Mouse (Mus musculus) heart, postnatal 25 days (tissue): ENCODE data around the gene Ccdc194. TPM values are rescaled to one million over a fixed set of nuclear protein-coding genes. Genes with fewer than 3 reads are reported as not detected.
A peak's percentile ranks its signal among the peaks of the same experiment; 100 is the strongest.

Experiments used
- DNase-seq: peaks from one replicate; pipeline ENCODE4 v3.0.0; 2022; ENCODE audit warnings: low spot score
- intact Hi-C: fragments of 180-260 bp; cut with DNase I; formaldehyde crosslinking; loops from one replicate; pipeline ENCODE4 v1.15.1; 2025
- total RNA-seq, 2 experiments: library from RNA; stranded (reverse); gene quantifications; 2 replicates each; pipeline ENCODE4 v1.2.3; 2021

Gene Ccdc194
- total RNA-seq, 2 experiments from 2014 or later, result 0.14 TPM; not detected in 1

DNA sequence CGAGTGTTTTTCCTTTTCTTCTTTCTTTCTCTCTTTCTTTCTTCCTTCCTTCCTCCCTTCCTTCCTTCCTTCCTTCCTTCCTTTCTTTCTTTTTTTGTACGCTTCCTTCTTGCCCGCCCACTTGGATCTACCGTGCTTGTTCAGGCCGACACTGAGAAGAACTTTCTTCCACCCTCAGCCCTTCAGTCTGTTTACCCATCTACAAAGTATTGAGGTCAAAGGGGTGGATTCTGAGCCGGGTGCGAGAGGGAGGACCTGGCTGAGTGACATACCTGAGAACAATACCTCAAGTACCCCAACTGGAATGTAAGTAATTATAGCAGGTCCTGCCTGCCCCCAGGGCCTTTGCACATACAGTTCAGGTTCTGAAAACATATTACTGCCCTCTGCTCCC is 39.4 kb downstream of the Ccdc194 start:
- intact Hi-C loops, result no loop called here

DNA sequence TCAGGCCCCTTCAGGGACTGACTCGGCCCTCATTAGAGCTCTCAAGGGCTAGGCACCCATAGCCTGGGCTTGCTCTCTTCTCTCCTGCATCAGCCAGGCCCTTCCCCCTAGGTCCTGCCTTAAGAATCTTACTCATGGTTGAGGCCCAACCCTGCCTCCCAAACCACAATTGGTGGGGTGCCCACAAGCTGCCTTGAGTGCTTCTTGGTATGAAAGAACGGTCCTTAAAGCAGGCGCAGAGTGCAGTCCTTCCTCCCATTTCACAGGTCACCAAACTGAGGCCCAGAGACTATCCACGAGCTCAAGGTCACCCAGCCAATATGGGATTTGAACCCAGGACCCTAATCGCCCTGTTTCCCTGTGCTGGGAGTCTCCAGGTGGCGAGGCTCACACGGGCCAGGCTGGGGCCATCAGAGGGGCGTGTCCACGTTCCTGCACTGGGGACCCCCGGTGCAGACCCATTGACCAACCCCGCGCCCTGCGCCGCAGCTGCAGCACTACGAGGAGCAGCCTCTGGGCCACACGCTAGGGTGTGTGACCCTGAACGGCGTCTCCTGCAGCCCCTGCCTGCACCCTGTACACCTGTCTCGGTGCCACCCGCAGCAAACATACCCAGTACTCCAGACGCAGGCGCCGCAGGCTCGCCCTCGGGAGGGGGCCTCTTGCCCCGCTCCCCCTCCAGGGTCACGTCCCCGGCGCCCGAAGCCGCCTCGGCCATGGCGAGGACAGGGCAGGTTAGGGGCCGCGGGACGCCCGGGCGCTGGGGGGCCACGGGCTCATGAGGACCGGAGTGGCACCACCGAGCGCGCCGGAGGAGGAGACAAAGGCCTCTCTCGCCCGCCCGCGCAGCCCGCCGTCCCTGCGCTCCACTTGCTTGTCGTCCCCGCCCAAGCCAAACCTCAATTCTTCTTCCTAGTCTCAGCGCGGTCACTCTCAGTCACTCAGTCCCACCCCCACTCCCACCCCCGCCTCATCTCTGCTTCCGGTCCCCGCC is 40.1 kb downstream of the Ccdc194 start, which contains the start of gene Ano8:
TSS of gene Ano8 (minus strand) at position 822 of the 994 bp plus-strand sequence.
- peak; percentile 65 for DNase-seq
- intact Hi-C loops, result no loop called here

More for the DNA sequence above, 39.4 kb downstream of the Ccdc194 start:
- no peak for DNase-seq

DNA sequence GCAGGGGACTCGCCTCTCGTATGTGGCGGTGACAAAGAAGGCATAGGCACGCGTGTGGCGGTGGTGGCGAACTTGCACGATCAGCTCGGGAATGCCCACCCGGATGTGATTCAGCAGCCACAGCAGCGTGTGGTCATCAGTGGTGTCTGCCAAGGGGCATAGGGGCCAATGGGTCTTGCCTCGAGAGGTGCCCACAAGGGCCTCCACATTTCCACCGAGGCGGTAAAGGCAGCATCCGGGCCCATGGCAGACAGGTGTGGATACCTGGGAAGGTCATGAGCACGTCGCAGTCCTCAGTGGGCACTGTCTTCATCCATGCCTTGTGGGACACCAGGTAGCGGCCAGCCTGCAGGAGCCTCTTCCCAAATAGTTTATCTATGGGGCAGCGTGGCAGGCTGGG is 40.8 kb downstream of the Ccdc194 start:
- intact Hi-C loops, result no loop called here
- no peak for DNase-seq

DNA sequence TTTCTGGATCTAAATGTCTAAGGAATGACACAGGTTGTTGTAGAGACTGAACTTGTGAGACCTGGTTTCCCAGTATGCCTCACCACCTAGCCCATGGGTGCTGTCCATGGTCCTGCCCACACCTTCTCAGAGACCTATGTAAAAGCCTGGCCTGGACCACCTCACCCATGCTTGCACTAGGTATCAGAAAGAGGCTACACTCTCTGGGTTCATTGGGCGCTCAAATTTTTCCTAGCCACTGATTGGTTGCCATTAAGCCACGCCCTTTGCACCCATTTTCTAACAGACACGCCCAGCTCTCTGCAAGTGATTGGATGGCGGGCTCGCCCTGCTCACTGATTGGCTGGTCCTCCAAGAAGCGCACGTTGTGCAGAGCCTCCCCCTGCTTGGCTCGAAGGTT is 41.6 kb downstream of the Ccdc194 start:
- DNase-seq, result no peak
- intact Hi-C loops, result no loop called here

DNA sequence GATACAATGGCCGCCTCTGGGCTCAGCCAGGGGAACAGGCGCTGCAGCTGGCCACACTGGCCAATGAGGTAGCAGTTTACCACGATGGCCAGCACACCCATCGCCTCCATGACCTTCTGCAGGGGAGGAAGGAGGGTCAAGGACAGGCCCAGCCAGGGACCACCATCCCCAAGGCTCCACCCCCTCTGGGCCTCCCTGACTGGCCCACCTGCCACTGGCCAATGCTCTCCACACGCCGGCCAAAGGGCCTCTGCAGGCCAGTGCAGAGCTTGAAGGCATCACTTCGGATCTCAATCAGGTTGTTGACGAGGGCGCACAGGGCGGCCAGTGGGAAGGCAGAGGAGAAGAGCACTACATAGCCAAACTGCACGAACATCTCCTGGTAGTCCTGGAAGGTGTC is 46.6 kb downstream of the Ccdc194 start:
- no peak for DNase-seq
- intact Hi-C loops, result loop anchor here (10.0 kb wide), 1 partner anchor 584 kb away; the partner anchor contains the start of genes Rpl18a and Slc5a5

DNA sequence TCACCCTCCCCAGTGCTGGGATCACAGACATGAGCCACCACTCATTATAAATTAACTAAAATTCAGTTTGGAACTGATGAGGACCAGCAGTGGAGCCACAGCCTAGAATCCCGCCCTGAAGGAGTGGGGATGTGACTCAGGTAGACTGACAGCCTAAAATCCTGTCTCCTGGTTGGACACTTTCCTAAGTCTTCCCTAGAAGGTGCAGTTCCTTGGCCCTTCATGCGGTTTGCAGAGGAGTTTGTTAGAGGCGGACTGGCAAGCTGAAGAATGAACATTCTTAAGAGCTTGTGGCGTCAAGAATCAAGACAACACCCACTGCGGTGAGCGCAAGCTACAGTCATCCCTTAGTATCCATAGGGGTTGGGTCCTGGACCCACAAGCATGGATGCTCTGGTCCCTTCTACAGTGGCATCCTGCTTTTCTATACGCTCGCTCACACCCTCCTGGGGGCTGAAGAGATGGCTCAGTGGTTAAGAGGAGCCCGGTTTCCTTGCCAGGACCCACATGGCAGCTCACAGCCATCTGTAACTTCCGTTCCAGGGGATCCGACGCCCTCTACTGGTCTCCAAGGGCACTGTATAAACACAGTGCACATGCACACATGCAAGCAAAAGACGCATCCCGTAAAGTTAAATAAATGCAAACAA is 48.2 kb downstream of the Ccdc194 start:
- intact Hi-C loops, result loop anchor here (10.0 kb wide), 1 partner anchor 583 kb away; the partner anchor contains the start of genes Rpl18a and Slc5a5
- DNase-seq, result no peak

DNA sequence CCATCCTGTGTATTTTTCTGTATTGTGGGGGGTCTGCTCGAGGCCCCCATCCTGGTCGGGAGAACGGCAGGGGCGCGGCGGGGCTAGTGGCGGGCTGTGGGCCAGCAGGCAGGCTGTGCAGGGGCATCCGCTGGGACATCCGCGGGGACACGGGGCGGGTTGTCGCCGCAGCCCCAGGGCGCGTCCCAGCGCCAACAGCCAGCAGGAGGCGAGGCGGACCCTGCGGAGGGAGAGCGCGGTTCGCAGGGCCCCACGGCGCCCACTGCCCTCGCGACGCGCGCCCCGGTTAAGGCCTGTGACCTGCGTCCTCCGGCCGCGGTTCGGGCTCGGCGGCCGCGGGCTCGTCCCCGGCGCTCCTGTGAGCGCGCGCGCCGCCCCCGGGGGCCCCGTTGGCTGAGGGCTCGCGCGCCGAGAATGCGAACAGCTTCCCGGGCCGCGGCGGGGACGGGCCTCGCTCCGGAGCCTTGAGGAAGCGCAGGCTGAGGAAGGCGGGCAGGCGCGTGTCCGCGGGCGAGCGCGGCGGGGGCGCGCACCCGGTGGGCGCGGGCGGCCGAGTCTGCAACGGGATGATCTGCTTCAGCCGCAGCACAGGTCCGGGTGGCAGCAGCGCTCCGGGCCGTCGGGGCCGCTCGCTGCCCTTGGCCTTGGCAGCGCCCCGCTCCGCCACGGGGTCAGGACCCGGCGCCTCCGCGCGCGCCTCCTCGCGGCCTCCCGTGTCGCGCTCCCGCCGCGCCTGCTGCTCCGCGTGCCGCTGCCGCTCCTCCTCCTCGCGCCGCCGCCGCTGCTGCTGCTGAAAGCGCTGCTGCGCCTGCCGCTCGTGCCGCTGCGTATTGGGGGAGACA is 49.2 kb downstream of the Ccdc194 start:
- intact Hi-C loops, result loop anchor here (10.0 kb wide), 1 partner anchor 582 kb away; the partner anchor contains the start of genes Rpl18a and Slc5a5
- peak; percentile 77 for DNase-seq

DNA sequence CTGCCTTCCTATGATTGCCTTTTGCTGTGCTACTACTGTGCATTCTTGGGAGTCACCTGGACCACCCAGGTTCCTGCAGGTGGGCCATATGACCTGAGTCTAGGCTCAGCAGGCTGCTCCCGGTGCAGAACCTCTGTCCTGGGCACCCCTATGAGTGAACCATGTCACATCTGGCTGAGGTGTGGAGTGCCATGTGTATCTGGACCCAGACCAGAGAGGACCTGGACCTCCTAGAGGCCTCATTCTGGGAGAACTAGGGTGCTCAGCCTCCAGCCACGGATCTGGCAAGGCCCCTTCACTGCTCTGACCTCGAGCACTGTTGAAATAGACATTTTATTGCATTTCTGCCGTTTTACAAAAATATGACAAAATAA is 49.8 kb downstream of the Ccdc194 start:
- intact Hi-C loops, result loop anchor here (10.0 kb wide), 1 partner anchor 581 kb away; the partner anchor contains the start of genes Rpl18a and Slc5a5

DNA sequence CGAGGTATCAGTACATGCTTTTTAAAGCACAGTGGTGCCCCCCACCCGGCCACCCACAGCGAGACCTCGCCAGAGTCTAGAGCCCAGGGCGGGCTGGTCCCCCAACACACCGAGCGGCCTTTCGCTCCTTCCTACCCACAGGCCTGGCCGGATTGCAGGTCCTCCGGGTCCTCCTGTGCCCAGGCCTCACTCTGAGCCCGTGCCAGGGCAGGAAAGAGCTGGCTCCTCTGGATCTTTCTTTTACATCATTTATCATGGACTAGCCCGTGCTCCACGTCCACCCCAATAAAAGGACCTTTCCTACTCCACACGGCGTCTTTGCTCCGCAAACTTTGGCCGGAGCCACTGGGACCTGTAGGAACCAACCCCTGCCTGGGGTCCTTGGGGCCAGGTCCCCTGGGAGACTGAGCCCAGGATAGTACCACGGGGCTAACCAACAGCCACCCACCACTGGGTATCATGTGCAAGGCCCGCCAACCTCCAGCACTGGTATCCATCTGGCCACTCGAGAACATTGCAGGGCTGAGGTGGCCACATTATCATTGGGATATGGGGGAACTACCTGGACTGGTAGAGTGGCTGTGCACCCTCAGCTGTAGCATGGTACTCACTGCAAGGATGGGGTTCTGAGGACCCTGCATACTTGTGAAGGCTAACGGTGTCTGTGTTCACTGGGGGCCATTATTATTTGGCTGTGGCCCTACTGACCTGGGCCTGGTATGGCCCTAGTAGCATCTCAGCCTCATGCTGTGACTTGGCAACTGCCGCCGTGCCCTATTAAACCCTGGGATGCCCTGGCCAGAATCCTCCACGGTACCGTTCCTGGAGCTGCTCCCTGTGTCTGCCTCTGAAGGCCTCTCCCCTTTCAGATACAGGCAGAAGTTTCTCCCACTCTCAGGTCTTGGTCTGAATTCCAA is 50.5 kb downstream of the Ccdc194 start:
- intact Hi-C loops, result loop anchor here (10.0 kb wide), 1 partner anchor 580 kb away; the partner anchor contains the start of genes Rpl18a and Slc5a5
- DNase-seq, result no peak

More for the DNA sequence above, 49.8 kb downstream of the Ccdc194 start:
- no peak for DNase-seq

DNA sequence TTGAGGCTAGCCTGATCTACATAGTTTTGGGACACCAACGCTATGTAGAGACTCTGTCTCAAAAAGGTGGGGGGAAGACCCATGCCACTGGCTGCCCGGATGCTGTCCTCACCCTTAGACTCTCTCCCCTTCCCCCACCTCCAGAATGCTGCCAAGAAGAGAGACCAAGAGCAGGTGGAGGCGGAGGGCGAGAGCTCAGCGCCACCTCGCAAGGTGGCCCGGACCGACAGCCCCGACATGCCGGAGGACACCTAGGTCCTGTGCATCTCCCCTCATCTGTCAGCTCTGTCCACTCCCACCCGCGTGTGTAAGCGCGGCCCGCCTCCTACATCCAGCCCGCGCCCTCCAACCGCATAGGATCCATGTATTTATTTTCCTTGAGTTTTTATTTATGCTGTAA is 51.2 kb downstream of the Ccdc194 start:
- intact Hi-C loops, result loop anchor here (10.0 kb wide), 1 partner anchor 580 kb away; the partner anchor contains the start of genes Rpl18a and Slc5a5
- no peak for DNase-seq

DNA sequence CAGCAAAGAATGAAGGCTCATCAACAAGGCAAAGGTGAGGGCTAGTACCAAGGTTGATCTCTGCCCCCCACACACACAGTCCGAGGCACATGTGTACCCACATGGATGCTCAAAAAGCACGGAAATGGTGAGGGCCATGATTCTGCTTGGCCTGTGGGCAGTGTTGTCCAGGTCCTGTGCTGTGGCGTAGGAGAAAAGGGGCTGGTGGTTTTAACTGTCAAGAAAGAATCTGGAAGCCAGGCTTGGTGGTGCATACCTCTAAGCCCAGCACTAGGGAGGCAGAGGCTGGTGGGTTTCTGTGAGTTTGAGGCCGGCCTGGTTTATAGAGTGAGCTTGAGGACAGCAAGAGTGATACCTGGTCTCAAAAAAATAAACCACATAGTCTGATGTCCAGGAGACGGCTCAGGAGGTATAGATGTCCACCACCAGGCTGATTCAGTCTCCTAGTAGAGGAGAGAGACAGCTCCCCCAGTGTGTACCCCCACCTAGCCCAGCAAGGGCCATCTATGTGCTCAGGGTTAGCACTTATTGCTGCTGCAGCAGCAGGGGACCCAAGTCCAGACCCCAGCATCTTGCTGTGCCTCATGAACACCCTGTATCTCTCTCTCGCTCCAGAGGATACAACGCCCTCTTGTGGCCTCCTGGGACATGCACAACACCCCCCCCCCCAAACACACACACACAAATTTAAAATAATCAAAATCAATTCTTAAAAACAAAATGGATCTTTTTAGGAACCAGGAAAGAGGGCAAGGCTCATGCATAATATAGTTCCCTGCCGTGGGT is 52.7 kb downstream of the Ccdc194 start:
- intact Hi-C loops, result loop anchor here (10.0 kb wide), 1 partner anchor 578 kb away; the partner anchor contains the start of genes Rpl18a and Slc5a5

DNA sequence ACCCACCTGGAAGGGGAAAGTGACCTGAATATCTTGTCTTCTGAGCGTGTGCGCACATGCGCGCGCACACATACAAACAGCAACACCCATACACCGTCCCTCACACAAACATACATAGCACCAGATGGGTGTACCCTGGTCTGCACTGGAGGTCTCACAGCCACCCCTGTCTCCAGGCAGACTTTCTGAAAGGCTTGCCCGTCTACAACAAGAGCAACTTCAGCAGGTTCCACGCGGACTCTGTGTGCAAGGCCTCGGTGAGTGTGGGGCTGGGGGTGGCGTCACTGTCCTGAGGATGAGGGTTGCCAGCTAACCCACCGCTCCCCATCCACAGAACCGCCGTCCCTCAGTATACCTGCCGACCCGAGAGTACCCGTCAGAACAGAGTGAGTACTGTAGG is 53.6 kb downstream of the Ccdc194 start:
- intact Hi-C loops, result loop anchor here (10.0 kb wide), 1 partner anchor 577 kb away; the partner anchor contains the start of genes Rpl18a and Slc5a5
- DNase-seq, result no peak

More for the DNA sequence above, 52.7 kb downstream of the Ccdc194 start:
- no peak for DNase-seq

DNA sequence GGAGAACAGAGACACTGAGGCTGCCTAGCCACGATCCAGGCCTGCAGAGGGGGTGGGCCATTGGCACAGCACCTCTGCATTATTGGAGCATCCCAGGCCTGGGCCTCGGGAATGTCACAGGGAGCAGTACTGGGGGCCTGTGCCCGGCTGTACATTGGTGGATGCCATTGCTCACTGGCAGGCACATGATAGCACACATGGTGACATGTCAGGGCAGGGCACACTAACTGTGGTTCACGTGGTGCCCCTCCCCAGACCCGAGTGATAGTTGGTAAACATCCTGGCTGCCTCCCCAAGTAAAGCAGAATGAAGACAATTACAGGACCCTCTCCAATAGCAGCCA is 54.6 kb downstream of the Ccdc194 start:
- intact Hi-C loops, result loop anchor here (10.0 kb wide), 1 partner anchor 576 kb away; the partner anchor contains the start of genes Rpl18a and Slc5a5
- no peak for DNase-seq

DNA sequence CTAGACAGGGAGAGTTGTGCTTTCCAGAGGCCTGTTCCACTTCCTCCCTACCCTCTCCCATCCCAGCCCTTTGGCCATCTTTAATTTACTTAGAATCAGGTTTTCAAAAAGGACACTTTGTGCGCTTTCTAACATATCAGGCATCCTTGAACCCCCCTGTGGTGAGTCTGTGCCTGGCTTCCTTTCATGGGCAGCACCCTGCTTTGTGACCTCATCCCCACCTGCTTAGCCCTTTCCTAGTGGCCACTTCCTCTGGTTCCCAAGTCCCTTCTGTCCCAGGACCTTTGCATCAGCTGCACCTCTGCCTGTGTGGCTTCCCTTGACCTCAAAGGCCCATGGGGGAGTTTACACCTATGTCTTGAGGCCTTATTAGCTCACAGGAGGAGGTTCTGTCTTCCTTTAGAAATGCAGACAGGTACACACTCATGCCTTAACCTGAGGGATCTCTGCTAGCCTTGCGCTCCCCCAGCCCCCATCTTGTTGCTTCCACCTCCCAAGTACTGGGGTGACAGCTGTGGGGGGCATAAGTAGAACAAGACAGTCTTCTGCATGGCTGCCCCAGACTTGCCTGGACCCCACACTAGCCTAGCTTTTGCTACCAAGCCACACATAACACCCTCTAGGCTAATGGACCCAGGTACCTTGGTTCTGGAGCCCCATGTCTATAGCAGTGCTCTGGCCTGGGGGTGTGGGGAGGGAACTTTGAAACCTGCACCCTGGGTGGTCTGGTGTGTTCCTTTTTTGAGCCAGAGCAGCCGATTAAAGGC is 55.2 kb downstream of the Ccdc194 start:
- intact Hi-C loops, result loop anchor here (10.0 kb wide), 1 partner anchor 576 kb away; the partner anchor contains the start of genes Rpl18a and Slc5a5
- DNase-seq, result no peak
